Mouse (Mus musculus): Measurements from ENCODE around the gene Ippk.

DNA sequence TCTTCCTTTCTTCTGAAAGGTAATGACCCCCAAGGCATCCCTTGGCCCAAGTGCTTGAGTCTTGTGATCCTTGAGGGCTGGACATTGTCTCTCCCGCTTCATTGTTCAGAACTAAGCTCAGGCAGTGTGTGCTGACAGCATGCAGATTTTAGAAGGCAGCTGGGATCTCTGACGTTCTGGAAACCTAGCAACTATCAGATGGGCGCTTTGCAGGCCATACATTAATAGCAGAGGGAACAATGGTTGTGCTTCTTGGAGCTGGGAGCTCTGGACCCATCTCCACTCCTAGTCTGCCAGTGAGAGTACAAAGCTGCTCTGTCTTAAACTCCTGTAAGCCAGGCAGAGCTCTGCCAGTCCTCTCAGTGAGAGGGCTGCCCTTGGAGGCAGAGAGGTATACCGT, 15.1 kb downstream of the Ippk start:
- TF ChIP-seq CTCF (IDR thresholded peaks at IDR 0.05; ENCODE audit: low read depth, low read length) (no peak), GATA2 (IDR thresholded peaks at IDR 0.05; ENCODE audit: borderline replicate concordance, low read depth, low read length) (no peak), GATA1 (IDR thresholded peaks at IDR 0.05; ENCODE audit: borderline replicate concordance, low read length) (no peak), POLR2AphosphoS5 (IDR thresholded peaks at IDR 0.05; ENCODE audit: insufficient replicate concordance, low read depth, low read length) (no peak)

All from G1E (cell line).